Mouse (Mus musculus): ENCODE measurements around the gene Srgap2. TPM values are rescaled to one million over a fixed set of nuclear protein-coding genes. Genes with fewer than 3 reads are reported as not detected.
"Not testable (repeated sequence)": the region's sequence is repeated elsewhere in the genome, so short reads cannot be mapped to it uniquely, and the experiment has no call there.

The Srgap2 gene
- polyA plus RNA-seq, 1 experiment from 2014 or later, result 17.7 TPM

- no peaks in the 10 kb centered on the region for H3K9me3 ChIP-seq
- no peak overlapping the region for H3K4me2 ChIP-seq
- ATAC-seq (ENCODE audit: low FRiP score), result no peak
- no peaks in the 10 kb centered on the region for H3K4me1 ChIP-seq (replicated peaks)
- WGBS, result 66% methylated on average over 10 of the region's 10 CpGs
- no peak overlapping the region for H3K9ac ChIP-seq
- peaks cover 11% of the 10 kb centered on the region; the same call in 1 of the 2 replicates for H3K27me3 ChIP-seq
- no peak overlapping the region for H3K27ac ChIP-seq
- no peak overlapping the region for H3K4me3 ChIP-seq
- H3K36me3 ChIP-seq, result no peaks in the 10 kb centered on the region
Observed at GRCm38 (mm10) chr1:131259632-131260308, 267.4 kb downstream of the Srgap2 start.

GRCm38 (mm10) chr1:131257288-131257687, 269.9 kb downstream of the Srgap2 start:
- Histone ChIP-seq H3K9ac (no peak overlapping the region), H3K4me1 (replicated peaks) (no peaks in the 10 kb centered on the region), H3K27ac (no peak overlapping the region), H3K9me3 (no peaks in the 10 kb centered on the region), H3K36me3 (no peaks in the 10 kb centered on the region), H3K4me2 (no peak overlapping the region), H3K27me3 (peaks cover 11% of the 10 kb centered on the region; the same call in 1 of the 2 replicates), H3K4me3 (no peak overlapping the region)
- no peak for ATAC-seq (ENCODE audit: low FRiP score)
- 87% methylated on average over 6 of the region's 6 CpGs for WGBS

- H3K4me3 ChIP-seq; H3K9me3 ChIP-seq; H3K4me2 ChIP-seq; H3K4me1 ChIP-seq (replicated peaks); H3K36me3 ChIP-seq; H3K27ac ChIP-seq; ATAC-seq (ENCODE audit: low FRiP score); H3K9ac ChIP-seq: not testable (repeated sequence)
- H3K27me3 ChIP-seq, result peaks cover 10% of the 10 kb centered on the region
- 89% methylated on average over 7 of the region's 7 CpGs for WGBS
Observed at GRCm38 (mm10) chr1:131252516-131253250, 274.5 kb downstream of the Srgap2 start.

- no peak for ATAC-seq (ENCODE audit: low FRiP score)
- Histone ChIP-seq H3K4me1 (replicated peaks) (peaks cover 26% of the 10 kb centered on the region), H3K4me2 (no peak overlapping the region; the same call in 1 of the 2 replicates), H3K36me3 (no peaks in the 10 kb centered on the region), H3K27me3 (peaks cover 47% of the 10 kb centered on the region), H3K9me3 (no peaks in the 10 kb centered on the region), H3K27ac (no peak overlapping the region), H3K4me3 (no peak overlapping the region), H3K9ac (no peak overlapping the region)
- 18% methylated on average over 7 of the region's 7 CpGs for WGBS
Observed at GRCm38 (mm10) chr1:131246433-131247395, 280.4 kb downstream of the Srgap2 start.

GRCm38 (mm10) chr1:131245926-131246325, 281.2 kb downstream of the Srgap2 start:
- 7% methylated on average over 9 of the region's 9 CpGs for WGBS
- no peaks in the 10 kb centered on the region for H3K36me3 ChIP-seq
- H3K9ac ChIP-seq, result peak overlapping the region; percentile 86
- peak; percentile 30 for ATAC-seq (ENCODE audit: low FRiP score)
- peaks cover 49% of the 10 kb centered on the region for H3K27me3 ChIP-seq
- no peak overlapping the region for H3K27ac ChIP-seq
- peaks cover 30% of the 10 kb centered on the region for H3K4me1 ChIP-seq (replicated peaks)
- no peaks in the 10 kb centered on the region for H3K9me3 ChIP-seq
- peak overlapping the region; percentile 73 for H3K4me3 ChIP-seq
- H3K4me2 ChIP-seq, result peak overlapping the region; percentile 96

- WGBS, result 1% methylated on average over 53 of the region's 60 CpGs
- peaks cover 36% of the 10 kb centered on the region for H3K4me1 ChIP-seq (replicated peaks)
Observed at GRCm38 (mm10) chr1:131245089-131245856, 281.9 kb downstream of the Srgap2 start, which contains the start of gene Rassf5. TSS of gene Rassf5 (minus strand) at chr1:131245258.

GRCm38 (mm10) chr1:131244536-131245088, 282.5 kb downstream of the Srgap2 start:
- H3K9me3 ChIP-seq, result no peaks in the 10 kb centered on the region
- H3K4me2 ChIP-seq, result peak overlapping the region; percentile 96
- H3K36me3 ChIP-seq, result no peaks in the 10 kb centered on the region
- ATAC-seq (ENCODE audit: low FRiP score), result peak; percentile 30
- H3K27me3 ChIP-seq, result peaks cover 49% of the 10 kb centered on the region
- peak overlapping the region; percentile 73 for H3K4me3 ChIP-seq
- 2% methylated on average over 56 of the region's 57 CpGs for WGBS
- peaks cover 43% of the 10 kb centered on the region for H3K4me1 ChIP-seq (replicated peaks)
- H3K27ac ChIP-seq, result no peak overlapping the region
- peak overlapping the region; percentile 86 for H3K9ac ChIP-seq

More at GRCm38 (mm10) chr1:131245089-131245856, 281.9 kb downstream of the Srgap2 start, which contains the start of gene Rassf5:
- no peaks in the 10 kb centered on the region for H3K9me3 ChIP-seq
- ATAC-seq (ENCODE audit: low FRiP score), result peak; percentile 63
- peak within 1 kb of the TSS; percentile 86 for H3K9ac ChIP-seq
- peak within 1 kb of the TSS; percentile 96 for H3K4me2 ChIP-seq
- no peaks in the 10 kb centered on the region for H3K36me3 ChIP-seq
- peaks cover 49% of the 10 kb centered on the region for H3K27me3 ChIP-seq
- H3K4me3 ChIP-seq, result peak within 1 kb of the TSS; percentile 73
- H3K27ac ChIP-seq, result no peak within 1 kb of the TSS

GRCm38 (mm10) chr1:131242956-131243355, 284.2 kb downstream of the Srgap2 start:
- Histone ChIP-seq H3K9me3 (no peaks in the 10 kb centered on the region), H3K27ac (no peak overlapping the region), H3K9ac (no peak overlapping the region), H3K27me3 (peaks cover 39% of the 10 kb centered on the region), H3K4me1 (replicated peaks) (peaks cover 57% of the 10 kb centered on the region), H3K4me3 (no peak overlapping the region), H3K4me2 (peak overlapping the region; percentile 96), H3K36me3 (no peaks in the 10 kb centered on the region)
- WGBS, result 59% methylated on average over 6 of the region's 6 CpGs
- no peak for ATAC-seq (ENCODE audit: low FRiP score)

GRCm38 (mm10) chr1:131239576-131240193, 287.5 kb downstream of the Srgap2 start:
- H3K4me3 ChIP-seq, result no peak overlapping the region
- H3K9me3 ChIP-seq, result no peaks in the 10 kb centered on the region
- 51% methylated on average over 12 of the region's 12 CpGs for WGBS
- H3K27me3 ChIP-seq, result peaks cover 29% of the 10 kb centered on the region
- no peak overlapping the region for H3K4me2 ChIP-seq
- peaks cover 40% of the 10 kb centered on the region for H3K4me1 ChIP-seq (replicated peaks)
- no peaks in the 10 kb centered on the region for H3K36me3 ChIP-seq
- peak overlapping the region; percentile 88 for H3K27ac ChIP-seq
- ATAC-seq (ENCODE audit: low FRiP score), result peak; percentile 29; the same call in 1 of the 2 replicates
- peak overlapping the region; percentile 49; the same call in 1 of the 2 replicates for H3K9ac ChIP-seq

GRCm38 (mm10) chr1:131238931-131239381, 288.2 kb downstream of the Srgap2 start:
- no peak overlapping the region for H3K4me2 ChIP-seq
- no peaks in the 10 kb centered on the region for H3K36me3 ChIP-seq
- H3K27ac ChIP-seq, result peak overlapping the region; percentile 88
- peaks cover 34% of the 10 kb centered on the region for H3K4me1 ChIP-seq (replicated peaks)
- H3K4me3 ChIP-seq, result no peak overlapping the region
- no peak for ATAC-seq (ENCODE audit: low FRiP score)
- 68% methylated on average over 8 of the region's 8 CpGs for WGBS
- H3K9ac ChIP-seq, result peak overlapping the region; percentile 49; the same call in 1 of the 2 replicates
- no peaks in the 10 kb centered on the region for H3K9me3 ChIP-seq
- H3K27me3 ChIP-seq, result peaks cover 22% of the 10 kb centered on the region

Measured in hindbrain, embryonic 13.5 days (tissue).